Mouse (Mus musculus) myocyte (in vitro differentiated cells): Measurements from ENCODE around the gene Gm9970. TPM values are rescaled to one million over a fixed set of nuclear protein-coding genes. Genes with fewer than 3 reads are reported as not detected.

Source experiments
- H3K27me3 ChIP-seq: one replicate; pipeline ENCODE4 v1.6.1; 2011; ENCODE audit not compliant: control insufficient read depth, insufficient read depth, insufficient read length
- H3K36me3 ChIP-seq: one replicate; pipeline ENCODE4 v1.6.1; 2011; ENCODE audit not compliant: control insufficient read depth, insufficient read depth
- H3K4me2 ChIP-seq: one replicate; pipeline ENCODE4 v1.6.1; 2011; ENCODE audit warnings: low read depth, control low read depth
- H3K4me3 ChIP-seq: one replicate; pipeline ENCODE4 v1.5.1; 2011; ENCODE audit warnings: mild to moderate bottlenecking, control low read depth, moderate library complexity
- H3K79me2 ChIP-seq: one replicate; pipeline ENCODE4 v1.6.1; 2011; ENCODE audit not compliant: control insufficient read depth, insufficient read depth
- H3ac ChIP-seq: one replicate; pipeline ENCODE4 v1.6.1; 2011; ENCODE audit not compliant: control insufficient read depth, insufficient read length
- CEBPB ChIP-seq: IDR thresholded peaks from 2 replicates; pipeline ENCODE4 v1.6.1; 2011; ENCODE audit warnings: mild to moderate bottlenecking, moderate library complexity; ENCODE audit not compliant: poor library complexity, insufficient read depth, severe bottlenecking
- E2F4 ChIP-seq: IDR thresholded peaks from one replicate; pipeline ENCODE4 v1.6.1; 2011; ENCODE audit warnings: mild to moderate bottlenecking, control low read depth, moderate library complexity; ENCODE audit not compliant: insufficient read depth
- MAX ChIP-seq: IDR thresholded peaks from one replicate; pipeline ENCODE4 v1.6.1; 2011; ENCODE audit warnings: low read depth, mild to moderate bottlenecking, control low read depth
- MYOD1 ChIP-seq, 3 experiments: IDR thresholded peaks; one replicate each; pipeline ENCODE4 v1.6.1; 2011; ENCODE audit warnings: control low read depth in 2 of 3, low read depth in 2 of 3, mild to moderate bottlenecking in 2 of 3, moderate library complexity in 1 of 3; ENCODE audit not compliant: insufficient read length in 2 of 3, control insufficient read depth in 1 of 3
- MYOG ChIP-seq, 3 experiments: IDR thresholded peaks; one replicate each; pipeline ENCODE4 v1.6.1; 2011; ENCODE audit warnings: control low read depth in 2 of 3, low read depth in 2 of 3, mild to moderate bottlenecking in 2 of 3; ENCODE audit not compliant: insufficient read length in 2 of 3, control insufficient read depth in 1 of 3, insufficient read depth in 1 of 3
- POLR2A ChIP-seq: IDR thresholded peaks from one replicate; pipeline ENCODE4 v1.6.1; 2011; ENCODE audit warnings: low read depth, mild to moderate bottlenecking, control low read depth, moderate library complexity; ENCODE audit not compliant: insufficient read length
- POLR2AphosphoS2 ChIP-seq: IDR thresholded peaks from one replicate; pipeline ENCODE4 v1.6.1; 2011; ENCODE audit warnings: low read depth, control low read depth; ENCODE audit not compliant: insufficient read length
- REST ChIP-seq: IDR thresholded peaks from one replicate; pipeline ENCODE4 v1.6.1; 2011; ENCODE audit warnings: mild to moderate bottlenecking, control low read depth, moderate library complexity; ENCODE audit not compliant: insufficient read depth, insufficient read length
- SRF ChIP-seq: IDR thresholded peaks from one replicate; pipeline ENCODE4 v1.6.1; 2011; ENCODE audit warnings: low read depth; ENCODE audit not compliant: control insufficient read depth, insufficient read length
- TCF12 ChIP-seq: IDR thresholded peaks from one replicate; pipeline ENCODE4 v1.6.1; 2011; ENCODE audit warnings: mild to moderate bottlenecking, control low read depth; ENCODE audit not compliant: poor library complexity, insufficient read depth, severe bottlenecking
- TCF3 ChIP-seq: IDR thresholded peaks from one replicate; pipeline ENCODE4 v1.6.1; 2011; ENCODE audit warnings: low read depth, control low read depth; ENCODE audit not compliant: insufficient read length
- USF1 ChIP-seq: IDR thresholded peaks from one replicate; pipeline ENCODE4 v1.6.1; 2011; ENCODE audit warnings: low read depth, mild to moderate bottlenecking, control low read depth, moderate library complexity
- polyA plus RNA-seq: library from polyadenylated mRNA; unstranded; fragments of >200 nt; fragmentation: generic; extraction: Trizol; gene quantifications from one replicate; pipeline ENCODE4 v1.2.1, GENCODE M21; 2012; ENCODE audit warnings: missing spikeins

Gm9970 gene
- polyA plus RNA-seq, 1 experiment = not detected

DNA sequence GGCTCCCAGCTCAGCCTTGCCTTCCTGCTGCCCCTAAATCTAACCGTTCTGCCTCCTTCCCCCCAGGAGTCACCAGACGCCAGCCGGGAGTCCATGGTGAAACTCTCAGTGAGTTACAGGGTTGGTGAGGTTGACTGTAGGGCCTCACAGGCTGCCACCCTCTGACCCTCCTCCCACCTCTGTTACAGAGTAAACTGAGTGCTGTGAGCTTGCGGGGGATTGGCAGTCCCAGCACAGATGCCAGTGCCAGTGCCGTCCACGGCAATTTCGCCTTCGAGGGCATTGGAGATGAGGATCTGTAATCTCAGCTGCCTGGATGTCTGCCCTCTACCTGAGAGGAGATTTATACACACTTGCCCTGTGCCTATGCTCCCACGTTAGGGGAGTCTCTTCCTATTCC lies 42.9 kb downstream of the Gm9970 start:
- Histone ChIP-seq H3K36me3 (peaks cover 41% of the 10 kb centered on the region), H3ac (no peak overlapping the region), H3K27me3 (no peaks in the 10 kb centered on the region), H3K79me2 (peaks cover 24% of the 10 kb centered on the region), H3K4me2 (no peak overlapping the region), H3K4me3 (no peak overlapping the region)
- no peak for TF ChIP-seq MYOG (IDR thresholded peaks at IDR 0.05; ENCODE audit: control insufficient read depth in 1 of 3, insufficient read depth in 1 of 3, insufficient read length in 2 of 3, low read depth in 2 of 3)
- peak; percentile 44 for TF ChIP-seq POLR2A
- TF ChIP-seq E2F4 = no peak
- no peak for TF ChIP-seq REST
- no peak for TF ChIP-seq SRF
- TF ChIP-seq CEBPB = no peak
- TF ChIP-seq MYOD1 (IDR thresholded peaks at IDR 0.05; ENCODE audit: control insufficient read depth in 1 of 3, insufficient read length in 2 of 3, low read depth in 2 of 3) = no peak
- TF ChIP-seq POLR2AphosphoS2 = peak; percentile 74
- TF ChIP-seq TCF3 = no peak

DNA sequence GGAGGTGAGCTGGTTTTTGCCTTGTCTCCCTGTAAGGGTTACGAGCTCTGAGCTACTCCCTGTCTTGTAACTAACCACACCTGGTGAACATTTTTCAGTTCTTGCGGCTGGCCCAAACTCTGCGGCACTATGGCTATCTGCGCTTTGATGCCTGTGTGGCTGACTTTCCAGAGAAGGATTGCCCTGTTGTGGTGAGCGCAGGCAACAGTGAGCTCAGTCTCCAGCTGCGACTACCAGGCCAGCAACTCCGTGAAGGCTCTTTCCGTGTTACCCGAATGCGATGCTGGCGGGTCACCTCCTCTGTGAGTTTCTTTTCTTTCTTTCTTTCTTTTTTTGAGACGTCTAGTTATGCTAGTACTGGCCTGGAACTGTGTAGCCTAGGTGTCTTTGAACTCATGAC lies 44.0 kb downstream of the Gm9970 start:
- Histone ChIP-seq H3K4me2 (no peak overlapping the region), H3K79me2 (peaks cover 24% of the 10 kb centered on the region), H3K36me3 (peaks cover 41% of the 10 kb centered on the region), H3K4me3 (no peak overlapping the region), H3ac (no peak overlapping the region), H3K27me3 (no peaks in the 10 kb centered on the region)
- TF ChIP-seq POLR2AphosphoS2 (peak; percentile 62), USF1 (no peak)

DNA sequence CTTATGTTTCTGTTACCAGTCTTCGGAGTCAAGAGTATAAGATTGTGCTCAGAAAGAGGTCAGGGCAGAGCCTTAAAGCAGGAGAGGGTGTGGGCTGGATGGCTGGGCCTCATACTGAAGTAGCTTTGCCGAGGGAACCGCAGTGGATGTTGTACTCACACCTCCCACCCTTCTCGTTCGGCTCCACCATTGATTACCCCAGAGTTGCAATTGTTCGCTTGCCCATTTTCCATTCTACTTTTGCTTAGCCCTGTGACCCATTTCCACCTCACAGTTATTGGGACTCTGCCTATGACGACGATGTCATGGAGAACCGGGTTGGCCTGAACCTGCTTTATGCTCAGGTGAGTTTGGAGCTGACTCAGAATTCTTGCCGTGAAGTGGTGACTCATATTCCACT lies 44.8 kb downstream of the Gm9970 start:
- H3K27me3 ChIP-seq = no peaks in the 10 kb centered on the region
- TF ChIP-seq POLR2AphosphoS2 (peak; percentile 67), TCF12 (no peak)
- peaks cover 17% of the 10 kb centered on the region for H3K79me2 ChIP-seq

DNA sequence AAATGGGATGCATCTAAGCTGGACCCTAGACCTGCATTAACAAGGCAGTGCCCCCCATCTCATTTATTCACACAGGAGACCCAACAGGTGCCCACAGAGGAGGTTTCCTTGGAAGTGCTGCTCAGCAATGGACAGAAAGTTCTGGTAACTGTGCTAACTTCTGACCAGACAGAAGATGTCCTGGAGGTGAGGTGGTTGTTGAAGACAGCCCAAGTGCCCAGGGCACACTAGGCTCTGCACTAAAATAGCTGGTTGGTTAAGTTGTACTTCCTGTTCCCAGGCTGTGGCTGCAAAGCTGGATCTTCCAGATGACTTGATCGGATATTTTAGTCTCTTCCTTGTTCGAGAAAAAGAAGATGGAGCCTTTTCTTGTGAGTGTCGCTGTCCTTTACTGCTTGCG lies 45.4 kb downstream of the Gm9970 start:
- TF ChIP-seq TCF12 (no peak), USF1 (no peak), E2F4 (no peak), POLR2A (no peak), MYOG (IDR thresholded peaks at IDR 0.05; ENCODE audit: control insufficient read depth in 1 of 3, insufficient read depth in 1 of 3, insufficient read length in 2 of 3, low read depth in 2 of 3) (no peak), TCF3 (no peak), POLR2AphosphoS2 (no peak), REST (no peak), SRF (no peak), MYOD1 (IDR thresholded peaks at IDR 0.05; ENCODE audit: control insufficient read depth in 1 of 3, insufficient read length in 2 of 3, low read depth in 2 of 3) (no peak), CEBPB (no peak), MAX (no peak)
- Histone ChIP-seq H3K36me3 (peaks cover 41% of the 10 kb centered on the region), H3K4me3 (no peak overlapping the region), H3ac (no peak overlapping the region), H3K27me3 (no peaks in the 10 kb centered on the region), H3K4me2 (no peak overlapping the region), H3K79me2 (peaks cover 12% of the 10 kb centered on the region)

More for the DNA sequence above, 44.8 kb downstream of the Gm9970 start:
- Histone ChIP-seq H3K4me2 (no peak overlapping the region), H3K4me3 (no peak overlapping the region), H3K36me3 (peaks cover 41% of the 10 kb centered on the region), H3ac (no peak overlapping the region)

DNA sequence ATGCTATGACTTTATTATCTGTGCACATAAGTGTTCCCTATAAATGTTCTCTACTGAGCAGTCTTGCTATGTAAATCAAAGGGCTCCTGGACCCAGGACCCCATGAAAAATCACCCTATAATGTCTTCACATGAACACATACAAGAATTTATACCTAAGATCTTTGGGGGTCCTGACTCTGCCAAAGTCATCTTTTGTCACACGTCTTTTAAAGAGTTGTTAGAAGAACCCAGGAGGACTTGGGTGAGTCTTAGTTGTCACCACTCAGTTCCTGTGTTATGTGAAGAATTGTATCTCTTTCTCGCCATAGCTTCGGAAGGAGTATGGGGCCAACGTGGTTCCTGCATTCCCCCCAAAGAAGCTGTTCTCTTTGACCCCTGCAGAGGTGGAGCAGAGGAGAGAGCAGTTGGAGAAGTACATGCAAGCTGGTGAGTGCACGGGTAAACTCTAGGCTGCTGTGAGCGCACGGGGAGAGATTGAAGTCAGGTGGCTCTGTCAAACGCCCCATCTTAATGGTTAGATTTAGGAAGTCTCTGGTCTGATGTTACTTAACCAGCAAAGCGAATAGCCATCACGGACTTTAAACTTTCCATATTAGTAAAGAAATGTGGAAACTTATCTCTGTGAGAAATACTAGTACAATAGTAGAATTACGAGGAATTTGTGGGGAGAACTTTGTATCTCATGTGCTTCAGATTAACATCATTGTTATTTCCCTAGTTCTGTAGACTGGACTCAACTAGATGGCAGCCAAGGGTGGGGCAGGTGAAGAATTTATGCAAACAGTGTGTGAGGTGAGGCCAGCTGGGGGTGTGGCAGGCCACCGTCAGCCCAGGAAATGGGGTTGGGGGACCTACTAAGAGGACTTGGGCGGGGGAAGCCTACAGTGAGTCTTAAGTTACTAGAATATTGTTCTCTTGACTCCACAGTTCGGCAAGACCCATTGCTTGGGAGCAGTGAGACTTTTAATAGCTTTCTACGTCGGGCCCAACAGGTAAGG lies 46.2 kb downstream of the Gm9970 start:
- Histone ChIP-seq H3ac (no peak overlapping the region), H3K27me3 (no peaks in the 10 kb centered on the region), H3K4me3 (peak overlapping the region; percentile 95), H3K4me2 (peak overlapping the region; percentile 85), H3K36me3 (peaks cover 37% of the 10 kb centered on the region), H3K79me2 (peaks cover 12% of the 10 kb centered on the region)
- no peak for TF ChIP-seq TCF3
- no peak for TF ChIP-seq SRF
- no peak for TF ChIP-seq POLR2AphosphoS2
- TF ChIP-seq MYOD1 (IDR thresholded peaks at IDR 0.05; ENCODE audit: control insufficient read depth in 1 of 3, insufficient read length in 2 of 3, low read depth in 2 of 3) = no peak
- no peak for TF ChIP-seq E2F4
- TF ChIP-seq CEBPB = no peak
- TF ChIP-seq REST = no peak
- TF ChIP-seq MAX = no peak
- no peak for TF ChIP-seq POLR2A
- TF ChIP-seq USF1 = no peak
- TF ChIP-seq MYOG (IDR thresholded peaks at IDR 0.05; ENCODE audit: control insufficient read depth in 1 of 3, insufficient read depth in 1 of 3, insufficient read length in 2 of 3, low read depth in 2 of 3) = no peak
- no peak for TF ChIP-seq TCF12
